Mouse (Mus musculus) heart, embryonic 11.5 days (tissue): ENCODE results near the gene Rfx7. TPM values are rescaled to one million over a fixed set of nuclear protein-coding genes. Genes with fewer than 3 reads are reported as not detected.

Experiments used
- ATAC-seq: fragments of 200-750 bp; cut with Nextera tagmentation; replicated peaks from 2 replicates; pipeline ENCODE4 v1.8.0; 2017; ENCODE audit warnings: moderate library complexity; ENCODE audit not compliant: insufficient number of reproducible peaks, low FRiP score, low TSS enrichment
- H3K27ac ChIP-seq: fragments of 300-500 bp; sonication (generic); 2 replicates; pipeline ENCODE4 v1.5.1; 2014; ENCODE audit warnings: mild to moderate bottlenecking, low read depth, low read length
- H3K27me3 ChIP-seq: fragments of 300-500 bp; sonication (generic); 2 replicates; pipeline ENCODE4 v1.6.1; 2014; ENCODE audit warnings: mild to moderate bottlenecking, low read length, mixed read lengths; ENCODE audit not compliant: control insufficient read depth, insufficient read depth
- H3K36me3 ChIP-seq: fragments of 300-500 bp; sonication (generic); 2 replicates; pipeline ENCODE4 v1.6.1; 2014; ENCODE audit warnings: mild to moderate bottlenecking, low read length, moderate library complexity, mixed read lengths; ENCODE audit not compliant: control insufficient read depth, insufficient read depth
- H3K4me1 ChIP-seq: fragments of 300-500 bp; sonication (generic); 2 replicates; pipeline ENCODE4 v1.6.1; 2014; ENCODE audit warnings: low read length; ENCODE audit not compliant: control insufficient read depth, insufficient read depth
- H3K4me2 ChIP-seq: fragments of 300-500 bp; sonication (generic); 2 replicates; pipeline ENCODE4 v1.6.1; 2014; ENCODE audit warnings: mild to moderate bottlenecking, moderate library complexity
- H3K4me3 ChIP-seq: fragments of 300-500 bp; sonication (generic); 2 replicates; pipeline ENCODE4 v1.5.1; 2014; ENCODE audit warnings: low read depth, low read length
- H3K9ac ChIP-seq: fragments of 300-500 bp; sonication (generic); 2 replicates; pipeline ENCODE4 v1.6.1; 2014; ENCODE audit warnings: mild to moderate bottlenecking, low read depth, low read length, moderate library complexity
- H3K9me3 ChIP-seq: fragments of 300-500 bp; sonication (generic); replicated peaks from 2 replicates; pipeline ENCODE4 v1.6.1; 2016; ENCODE audit warnings: low read length; ENCODE audit not compliant: control insufficient read depth
- WGBS: fragments of 180-500 bp; shearing (Covaris S2); extraction: QIAGEN DNeasy Blood & Tissue Kit; methylation state at CpG from one replicate; pipeline ENCODE4 v1.1.7; 2014; ENCODE audit not compliant: insufficient replicate concordance; 5-methylcytosine and 5-hydroxymethylcytosine counted together
- microRNA-seq: library from miRNA; unstranded; fragments of <30 nt; microRNA quantifications from one replicate; pipeline ENCODE4, GENCODE M21; 2016; ENCODE audit warnings: borderline number of aligned reads
- polyA plus RNA-seq: library from polyadenylated mRNA; unstranded; fragments of >200 nt; fragmentation: Nextera tagmentation; extraction: Ambion mirVana; gene quantifications from 2 replicates; pipeline ENCODE4 v1.2.1, GENCODE M21; 2014

The Rfx7 gene
- polyA plus RNA-seq, 1 experiment from 2014 or later = 12.2 TPM

- 91% methylated on average over 7 of the region's 7 CpGs for WGBS
- Histone ChIP-seq H3K9ac (no peak overlapping the region), H3K27me3 (no peaks in the 10 kb centered on the region), H3K9me3 (no peaks in the 10 kb centered on the region), H3K36me3 (peaks cover 40% of the 10 kb centered on the region), H3K27ac (no peak overlapping the region), H3K4me1 (peaks cover 23% of the 10 kb centered on the region), H3K4me3 (no peak overlapping the region), H3K4me2 (no peak overlapping the region)
- no peak for ATAC-seq
These were observed 137.3 kb downstream of the Rfx7 start for GRCm38 (mm10) chr9:72669383-72669782.

- H3K4me2 ChIP-seq = no peak overlapping the region
- H3K9ac ChIP-seq = no peak overlapping the region
- no peak overlapping the region for H3K27ac ChIP-seq
- H3K4me3 ChIP-seq = no peak overlapping the region
- H3K27me3 ChIP-seq = no peaks in the 10 kb centered on the region
- no peaks in the 10 kb centered on the region for H3K9me3 ChIP-seq
- no peak for ATAC-seq
- peaks cover 49% of the 10 kb centered on the region for H3K36me3 ChIP-seq
- peaks cover 7% of the 10 kb centered on the region for H3K4me1 ChIP-seq
- WGBS = 28% methylated on average over 2 of the region's 2 CpGs
These were observed 140.3 kb downstream of the Rfx7 start for GRCm38 (mm10) chr9:72672361-72672760.

Small RNA genes within 50 kb of the gene (microRNA-seq; reads per million reads assigned to microRNA genes)
- gene Gm28010 = not detected

Other genes starting within 250 kb of the Rfx7 start
- gene Mns1, start 94.2 kb upstream of the Rfx7 start, polyA plus RNA-seq = 20.0 and 25.7 TPM in 2 replicates
- gene Tex9, start 40.0 kb upstream of the Rfx7 start, polyA plus RNA-seq = 17.0 and 19.4 TPM in 2 replicates
- 555 and 667 TPM in 2 replicates for gene Nedd4, start 130.1 kb downstream of the Rfx7 start, polyA plus RNA-seq